Mouse (Mus musculus): ENCODE results near the gene Plekha5. TPM values are rescaled to one million over a fixed set of nuclear protein-coding genes. Genes with fewer than 3 reads are reported as not detected.
"Not testable (repeated sequence)": the region's sequence is repeated elsewhere in the genome, so short reads cannot be mapped to it uniquely, and the experiment has no call there.

Plekha5 gene
- total RNA-seq, 2 experiments from 2014 or later: 9.1 to 9.8 TPM

DNA sequence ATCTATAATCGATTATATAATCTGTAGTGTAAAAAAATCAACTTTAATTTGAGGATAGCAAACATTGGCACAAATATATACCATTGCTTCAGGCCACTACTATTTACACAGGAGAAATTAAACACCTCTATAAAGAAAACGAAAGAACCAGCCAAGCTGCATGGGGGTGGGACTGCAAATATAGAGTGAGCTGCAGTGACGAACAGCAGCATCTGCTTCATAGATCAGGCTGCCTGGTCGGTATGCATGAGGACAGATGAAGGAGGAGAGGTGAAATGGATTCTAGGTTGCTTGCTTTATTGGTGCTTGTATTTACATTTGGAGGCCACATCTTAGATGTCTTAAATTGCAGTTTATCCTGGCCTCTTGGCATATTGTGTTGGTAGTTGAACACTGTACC, 66.4 kb downstream of the Plekha5 start:
- no peak for DNase-seq

DNA sequence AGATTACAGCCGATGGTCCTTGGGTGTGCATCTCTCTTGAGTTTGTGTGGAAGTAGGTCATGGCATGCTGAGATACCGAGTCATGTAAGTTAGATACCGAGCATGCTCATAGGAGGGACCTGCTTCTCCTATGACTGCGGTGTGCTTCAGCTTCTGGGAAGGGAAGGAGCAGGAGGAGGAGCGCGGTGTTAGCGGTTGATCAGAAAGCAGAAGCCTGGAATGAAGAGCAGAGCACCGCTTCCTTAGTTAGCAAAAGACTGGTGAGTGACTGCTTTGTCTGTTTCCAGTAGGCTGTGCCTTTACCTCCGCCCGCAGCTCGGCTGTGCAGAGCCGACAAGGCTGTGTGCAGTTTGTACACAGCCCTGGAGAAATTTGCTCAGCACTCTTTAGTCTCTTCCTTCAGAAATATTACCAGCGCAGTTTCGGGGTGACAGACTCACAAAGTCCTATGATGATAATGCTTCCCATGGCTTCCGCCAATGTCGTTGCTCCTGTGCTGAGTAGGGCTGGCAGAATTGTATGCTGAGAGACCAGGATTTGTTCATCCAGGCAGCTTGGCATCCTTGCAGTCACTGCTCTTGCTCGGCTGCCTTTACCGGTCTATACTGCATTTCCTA, 67.2 kb downstream of the Plekha5 start:
- no peak for DNase-seq

DNA sequence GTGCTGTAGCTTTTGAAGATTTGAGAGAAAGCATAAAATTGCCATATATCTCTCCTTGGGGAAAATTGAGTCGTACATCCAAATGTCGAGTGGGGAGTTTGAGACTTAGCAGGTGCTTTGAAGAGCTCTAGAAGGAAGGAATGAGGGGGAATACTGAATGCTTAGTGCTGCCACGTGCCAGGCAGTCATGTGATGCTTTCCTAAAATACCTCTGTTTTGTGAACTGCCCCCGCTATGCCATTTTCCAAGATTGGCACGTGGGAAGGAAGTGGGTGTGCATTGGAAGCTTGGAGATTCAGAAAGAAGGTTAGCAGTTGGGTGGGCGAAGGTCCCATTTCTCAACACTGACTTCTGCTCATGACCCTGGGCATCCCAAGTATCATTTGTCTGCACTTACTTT, 68.2 kb downstream of the Plekha5 start:
- no peak for DNase-seq

DNA sequence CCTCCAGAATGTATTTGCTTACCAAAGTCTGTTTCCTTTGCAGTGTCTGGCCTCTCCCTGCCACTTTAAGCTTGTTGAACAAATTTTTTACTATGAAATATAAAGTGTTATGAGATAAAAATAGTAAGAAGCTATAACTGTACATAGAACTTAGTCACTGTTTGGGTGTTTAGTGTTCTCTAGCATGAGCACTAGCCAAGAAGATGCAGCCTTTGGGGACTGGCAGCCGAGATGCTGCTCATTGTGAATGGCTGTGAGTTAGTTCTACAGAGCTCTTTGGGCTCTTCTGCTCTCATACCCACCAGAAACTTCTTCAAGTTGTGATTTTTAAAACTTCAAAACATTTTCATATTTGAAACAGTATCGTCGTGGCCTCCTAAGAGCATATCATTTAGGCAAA, 74.2 kb downstream of the Plekha5 start:
- no peak for DNase-seq

DNA sequence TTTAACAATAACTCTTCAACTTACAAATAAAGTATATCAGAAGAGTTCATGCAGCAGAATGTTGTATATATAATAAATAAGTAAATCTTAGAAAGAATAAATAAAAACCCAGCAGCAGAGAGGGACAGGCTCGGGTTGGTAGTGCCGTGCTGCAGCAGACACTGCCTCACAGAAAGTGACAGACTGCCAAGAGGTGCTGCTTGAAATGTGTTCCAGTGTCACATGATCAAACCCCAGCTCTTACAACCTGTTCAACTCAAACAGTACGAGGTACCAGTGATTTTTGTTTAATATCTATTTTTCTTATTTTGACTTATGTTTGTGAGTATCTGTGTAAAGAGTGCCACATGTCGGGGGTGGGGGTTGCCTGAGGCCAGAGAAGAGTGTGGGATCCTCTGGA, 75.1 kb downstream of the Plekha5 start:
- DNase-seq: no peak

DNA sequence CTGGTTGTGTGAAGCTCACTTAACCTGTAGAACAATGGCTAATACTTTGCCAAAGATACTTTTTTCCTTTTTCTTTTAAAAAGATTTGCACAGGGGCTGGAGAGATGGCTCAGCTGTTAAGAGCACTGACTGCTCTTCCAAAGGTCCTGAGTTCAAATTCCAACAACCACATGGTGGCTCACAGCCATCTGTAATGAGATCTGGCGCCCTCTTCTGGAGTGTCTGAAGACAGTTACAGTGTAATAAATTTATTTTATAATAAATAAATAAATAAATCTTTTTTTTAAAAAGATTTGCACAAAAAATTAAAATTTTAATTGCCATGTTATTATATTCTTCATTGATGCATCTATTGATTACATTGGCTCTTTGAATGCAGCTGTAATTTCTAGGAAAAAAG, 77.0 kb downstream of the Plekha5 start:
- DNase-seq: not testable (repeated sequence)

DNA sequence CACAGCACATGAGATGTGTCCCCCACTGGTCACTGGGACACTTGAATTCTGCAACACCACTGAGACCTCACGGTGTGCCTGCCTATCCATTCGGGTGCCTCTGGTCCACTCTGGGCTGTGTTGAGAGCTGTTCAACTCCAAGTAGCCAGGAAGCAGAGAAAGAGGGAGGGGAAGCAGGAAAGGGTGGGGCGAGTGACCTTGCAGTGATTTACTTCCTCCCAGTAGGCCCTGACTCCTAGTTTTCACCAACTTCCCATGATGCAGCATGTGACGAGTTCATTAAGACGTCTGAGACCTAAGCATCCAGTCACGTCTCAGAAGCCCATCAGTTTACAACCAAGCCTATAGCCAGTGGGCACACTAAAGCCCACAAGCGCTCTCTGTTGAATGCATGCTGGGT, 78.0 kb downstream of the Plekha5 start:
- no peak for DNase-seq

DNA sequence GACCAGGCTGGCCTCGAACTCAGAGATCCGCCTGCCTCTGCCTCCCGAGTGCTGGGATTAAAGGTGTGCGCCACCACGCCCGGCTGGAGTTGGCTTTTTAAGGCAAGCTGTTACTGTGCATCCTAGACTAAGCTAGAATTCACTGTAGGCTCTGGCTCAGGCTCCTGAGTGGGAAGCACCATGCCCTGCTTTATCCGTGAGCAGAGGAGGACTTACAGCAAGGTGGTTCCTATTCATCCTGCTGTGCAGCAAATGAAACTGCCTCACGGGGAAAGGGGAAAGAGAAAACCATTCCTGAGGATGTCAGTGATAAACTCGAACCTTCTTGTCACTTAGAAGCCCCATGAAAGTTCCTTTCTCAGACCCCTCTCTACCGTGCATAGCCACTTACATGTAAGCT, 80.9 kb downstream of the Plekha5 start:
- no peak for DNase-seq

DNA sequence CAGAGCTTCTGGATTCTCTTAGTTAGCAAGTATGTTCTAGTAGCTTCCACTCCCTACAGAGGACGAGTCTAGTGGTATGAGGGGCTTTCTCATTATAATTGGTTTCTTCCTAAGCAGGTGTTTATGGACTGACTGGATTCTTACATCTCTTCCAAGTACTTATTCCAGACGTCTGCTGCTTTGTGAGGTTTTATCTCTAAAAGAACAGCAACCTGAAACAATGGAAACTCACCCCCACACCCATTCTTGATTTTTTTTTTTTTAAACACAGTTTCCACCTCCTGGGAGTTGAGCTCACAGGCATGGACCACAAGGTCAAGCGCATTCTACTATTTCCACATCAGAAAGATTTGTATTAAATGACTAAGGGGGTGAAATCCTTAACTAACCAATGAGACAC, 83.8 kb downstream of the Plekha5 start:
- DNase-seq: no peak

DNA sequence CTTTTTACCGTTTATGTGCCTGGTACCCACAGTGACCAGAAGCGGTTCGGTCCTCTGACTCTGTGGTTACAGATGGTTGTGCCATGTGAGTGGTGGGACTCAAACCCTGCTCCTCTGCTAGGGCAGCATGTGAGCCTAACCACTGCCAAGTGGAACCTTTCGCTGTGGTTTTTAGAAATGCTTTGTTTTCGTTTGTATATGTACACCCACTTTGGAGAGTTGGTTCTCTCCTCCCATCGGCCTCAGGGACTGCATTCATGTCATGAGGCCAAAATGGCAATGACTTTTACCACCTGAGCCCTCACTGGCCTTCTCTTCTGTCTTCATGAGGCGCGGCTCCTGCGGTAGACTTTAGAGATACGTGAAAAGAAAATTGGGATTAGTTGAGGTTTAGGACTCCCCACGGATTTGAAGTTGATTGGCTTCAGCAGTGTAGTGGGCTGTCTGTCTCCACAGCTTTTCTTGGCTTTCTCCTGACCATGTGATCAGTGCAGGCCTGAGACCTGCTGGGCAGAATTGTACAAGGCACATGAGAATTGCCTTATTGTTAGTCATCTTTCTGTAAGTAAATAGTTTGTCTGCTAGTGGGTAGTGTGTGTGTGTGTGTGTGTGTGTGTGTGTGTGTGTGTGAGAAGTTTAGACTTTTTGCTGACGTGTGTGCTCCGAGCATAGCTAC, 84.8 kb downstream of the Plekha5 start:
- no peak for DNase-seq

DNA sequence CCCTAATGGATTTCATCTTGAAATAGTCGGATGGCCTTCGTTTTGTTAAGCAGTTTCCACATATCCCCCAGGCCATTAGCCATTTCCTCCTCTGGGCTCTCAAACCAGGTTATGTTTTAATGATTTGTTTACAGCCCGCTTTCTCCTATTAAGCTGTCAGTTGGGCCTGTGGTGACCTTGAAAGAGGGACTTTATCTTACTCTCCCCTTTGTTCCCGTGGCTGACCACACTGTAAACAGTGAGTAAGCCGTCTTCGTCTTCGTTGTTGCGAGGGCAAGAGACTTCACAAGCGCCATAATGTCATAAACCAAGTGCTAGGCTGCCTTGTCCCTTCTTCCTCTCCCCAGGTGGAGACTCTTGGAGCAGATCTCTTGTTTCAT, 85.3 kb downstream of the Plekha5 start:
- no peak for DNase-seq

DNA sequence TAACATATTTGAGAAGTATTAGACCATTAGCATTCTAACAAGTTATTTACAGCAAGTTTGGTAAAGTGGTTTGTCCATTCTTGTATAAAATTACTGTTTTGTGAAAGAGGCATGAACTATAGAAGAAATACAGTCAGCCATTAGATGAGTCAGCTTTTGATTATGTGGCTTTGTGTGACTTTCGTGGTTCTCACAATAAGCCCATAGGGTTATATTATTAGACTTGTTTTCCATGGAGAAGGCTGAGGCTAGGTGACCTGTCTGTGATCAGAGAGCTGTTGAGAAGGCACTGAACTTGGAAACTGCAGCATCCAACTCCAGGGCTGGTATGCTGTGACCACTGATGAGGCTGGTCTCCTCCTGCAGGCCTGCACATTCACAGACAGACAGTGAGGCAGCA, 88.2 kb downstream of the Plekha5 start:
- no peak for DNase-seq

DNA sequence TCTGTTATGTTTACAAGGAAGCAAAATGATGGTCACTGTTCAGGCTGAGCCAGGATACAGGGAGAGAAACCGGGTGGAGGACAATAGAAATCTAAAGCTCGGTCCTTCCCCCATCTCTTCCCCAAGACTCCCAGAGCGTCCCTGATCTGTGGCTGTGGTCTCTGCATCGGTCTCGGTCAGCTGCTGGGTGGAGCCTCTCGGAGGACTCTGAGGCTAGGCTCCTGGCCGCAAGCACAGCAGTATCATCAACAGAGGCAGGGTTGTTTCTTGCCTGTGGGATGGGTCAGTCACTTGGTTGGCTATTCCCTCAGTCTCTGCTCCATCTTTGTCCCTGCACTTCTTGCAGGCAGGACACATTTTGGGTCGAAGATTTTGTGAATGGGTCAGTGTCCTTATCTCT, 88.6 kb downstream of the Plekha5 start:
- DNase-seq: no peak

DNA sequence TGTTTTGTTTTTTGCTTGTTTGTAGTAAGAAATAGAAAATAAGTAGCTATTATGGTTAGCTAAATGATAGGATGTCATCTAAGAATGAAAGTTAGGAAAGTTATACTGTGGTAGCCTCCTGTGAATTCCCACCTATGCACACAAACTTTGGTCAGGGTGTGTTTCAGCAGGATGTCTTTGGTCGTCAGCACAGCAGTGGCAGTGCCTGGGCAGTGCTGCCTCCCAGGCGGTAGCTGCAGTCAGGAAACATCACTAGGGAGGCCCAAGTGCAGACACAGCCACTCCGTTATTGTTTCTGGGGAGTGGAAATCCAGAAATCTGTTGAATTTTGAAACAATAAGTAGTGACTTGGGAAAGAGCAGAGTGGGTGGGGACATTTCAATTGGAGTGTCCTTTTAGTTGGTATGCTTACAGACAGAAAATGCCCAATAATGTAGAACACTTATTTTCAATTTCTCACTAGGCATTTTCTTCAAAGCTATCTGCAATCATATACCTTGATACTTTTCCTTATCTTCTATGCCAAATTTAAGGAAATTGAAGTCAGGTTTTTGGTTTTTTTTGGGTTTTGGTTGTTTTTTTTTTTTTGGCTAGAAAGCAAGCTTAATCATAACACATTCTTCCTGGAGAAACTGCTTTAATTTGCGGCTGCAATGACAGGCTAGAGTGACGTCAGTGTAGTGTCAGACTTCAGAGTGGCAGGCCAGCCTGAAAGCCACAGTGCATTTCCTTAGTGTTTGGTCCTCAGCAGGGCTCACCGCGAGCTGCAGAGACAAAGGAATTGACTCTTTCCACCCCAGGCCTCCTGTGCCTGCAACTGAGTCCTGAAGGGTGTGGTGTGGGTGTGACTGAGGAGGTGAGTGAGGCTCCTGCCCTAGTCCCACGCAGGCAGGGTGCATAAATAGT, 90.6 kb downstream of the Plekha5 start:
- DNase-seq: no peak

DNA sequence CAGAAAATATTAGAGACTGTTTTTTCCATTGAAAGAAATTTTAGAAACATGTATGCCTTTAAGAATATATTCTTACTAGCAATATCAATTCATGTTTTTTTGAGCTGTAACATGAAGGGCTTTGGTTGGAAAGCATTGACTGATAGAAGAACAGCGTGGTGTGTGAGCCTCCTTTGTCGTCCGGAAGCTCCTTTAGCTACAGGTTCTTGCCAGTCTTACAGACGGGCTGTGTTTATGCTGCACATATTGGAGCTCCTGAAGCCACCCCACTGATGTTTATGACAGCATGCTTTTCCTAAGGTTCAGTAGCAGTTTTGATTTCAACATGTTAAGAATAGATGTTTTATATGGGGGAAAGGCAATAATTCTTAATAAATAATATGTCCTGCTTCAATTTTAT, 91.7 kb downstream of the Plekha5 start:
- DNase-seq: no peak

DNA sequence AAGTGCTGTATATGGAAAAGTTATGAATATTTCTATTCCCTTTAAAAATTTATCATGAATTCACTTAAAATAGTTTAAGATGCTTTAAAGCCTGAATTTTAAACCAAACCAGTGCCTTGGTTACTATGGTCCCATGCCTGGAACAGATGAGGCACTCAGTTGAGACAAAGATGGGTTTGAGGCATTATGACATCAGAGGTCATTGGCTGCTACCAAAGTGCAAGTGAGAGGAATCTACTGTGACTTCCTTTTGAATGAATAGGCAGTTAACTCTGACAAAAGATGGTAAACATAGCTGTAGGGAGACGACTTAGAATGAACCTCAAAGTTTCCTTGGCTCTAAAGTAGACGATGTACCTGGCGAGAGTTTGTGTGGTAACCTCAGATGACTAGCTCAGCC, 92.3 kb downstream of the Plekha5 start:
- DNase-seq: no peak

DNA sequence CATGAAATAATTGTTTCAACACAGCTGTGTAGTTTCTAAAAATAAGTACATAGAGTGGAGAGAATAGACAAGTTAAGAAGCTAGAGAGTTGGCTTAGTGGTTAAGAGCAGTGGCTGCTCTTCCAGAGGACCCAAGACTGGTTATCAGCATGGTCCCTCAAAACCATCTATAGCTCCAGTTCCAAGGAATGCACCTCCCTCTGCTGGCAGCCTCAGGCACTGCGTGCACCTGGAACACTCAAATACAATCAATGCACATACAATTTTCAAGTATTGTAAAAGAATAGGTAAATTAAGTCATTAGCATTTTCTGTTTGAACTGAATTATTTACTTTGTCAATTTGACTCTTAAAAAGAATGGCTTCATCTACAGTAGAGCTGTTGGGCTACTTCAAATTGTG, 93.3 kb downstream of the Plekha5 start:
- no peak for DNase-seq

DNA sequence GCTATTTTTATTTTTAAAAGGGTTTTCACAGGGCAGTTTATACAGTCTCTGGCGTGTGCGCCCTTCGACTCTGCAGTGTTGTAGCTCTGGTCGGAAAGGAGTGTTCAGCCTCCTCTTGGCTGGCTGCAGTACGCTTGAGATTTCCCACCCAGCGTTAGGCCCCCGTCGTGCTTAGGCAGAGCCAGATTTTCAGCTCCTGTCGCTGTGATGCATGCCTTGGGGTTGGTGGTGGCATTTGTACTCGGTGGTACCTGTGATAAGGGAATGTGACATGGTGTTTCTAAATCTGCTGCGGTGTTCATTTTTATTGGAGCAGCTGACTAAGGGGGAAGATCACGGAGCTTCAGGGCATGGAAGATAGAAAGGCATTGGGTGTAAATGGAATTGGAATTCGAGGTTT, 95.2 kb downstream of the Plekha5 start:
- no peak for DNase-seq

DNA sequence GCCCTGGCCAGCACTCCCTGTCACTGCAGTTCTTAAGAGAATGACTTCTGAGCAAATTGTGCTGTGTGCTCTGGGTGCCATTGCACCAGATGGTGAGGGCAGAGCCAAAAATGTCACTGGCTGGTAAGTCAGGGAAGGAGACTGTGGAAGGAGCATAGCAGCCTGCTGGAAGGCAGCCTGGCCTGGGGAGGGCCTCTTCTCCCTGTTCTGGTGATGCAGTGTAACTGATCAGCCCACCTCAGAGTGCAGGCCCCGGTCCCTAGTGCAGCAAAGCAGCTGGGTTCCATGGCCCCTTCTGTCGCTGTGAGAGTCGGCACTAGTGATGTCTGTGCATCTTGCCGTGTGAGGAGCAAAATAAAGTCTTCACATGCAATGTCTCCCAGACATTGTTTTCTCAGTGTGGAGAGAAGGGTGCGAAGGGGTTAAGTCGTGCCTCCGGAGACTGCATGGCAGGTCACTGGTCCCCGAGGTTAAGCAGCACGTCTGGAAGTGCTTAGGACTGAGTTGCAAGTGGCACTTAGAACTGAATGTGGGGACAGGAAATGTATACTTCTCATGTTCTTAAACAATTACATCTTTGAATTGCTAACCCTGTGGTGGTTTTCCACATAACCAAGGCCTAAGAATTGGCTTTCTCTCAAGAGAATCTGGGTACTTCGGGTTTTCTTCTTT, 95.8 kb downstream of the Plekha5 start:
- no peak for DNase-seq

DNA sequence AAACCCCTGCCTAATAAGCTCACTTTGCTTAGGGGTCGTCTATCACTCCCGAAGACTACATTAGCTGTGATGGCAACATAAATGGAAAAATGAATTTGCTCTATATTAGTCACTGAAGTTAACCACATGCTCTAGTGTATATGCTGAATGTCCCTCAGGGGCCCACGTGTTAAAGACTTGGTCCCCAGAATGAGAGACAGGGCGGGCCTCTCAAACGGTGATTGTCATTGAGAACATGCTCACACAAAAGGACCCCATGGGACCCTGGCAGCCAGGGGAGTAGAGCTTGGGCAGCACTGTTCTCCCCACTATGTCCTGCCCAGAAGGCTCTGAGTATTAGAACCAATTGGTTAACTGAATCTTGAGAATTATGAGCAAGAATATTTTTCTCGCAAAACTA, 97.1 kb downstream of the Plekha5 start:
- DNase-seq: no peak

DNA sequence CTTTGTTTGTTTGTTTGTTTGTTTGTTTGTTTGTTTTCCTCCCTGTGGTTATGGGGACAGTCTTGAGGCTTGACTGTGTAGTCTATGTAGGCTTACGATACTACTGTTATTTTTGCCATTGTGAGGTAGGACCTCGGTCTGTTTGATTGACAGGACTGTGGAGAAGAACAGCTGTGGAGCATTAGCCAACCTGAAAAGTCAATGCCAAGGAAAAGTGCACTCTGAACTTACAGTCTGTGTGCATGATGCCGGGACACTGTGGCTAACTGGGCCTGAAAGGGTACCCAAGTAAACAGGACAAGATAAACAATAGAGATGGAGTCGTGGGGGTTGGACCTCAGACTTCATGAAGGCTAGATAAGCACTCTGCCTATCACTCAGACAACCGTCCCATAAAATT, 98.0 kb downstream of the Plekha5 start:
- DNase-seq: no peak

DNA sequence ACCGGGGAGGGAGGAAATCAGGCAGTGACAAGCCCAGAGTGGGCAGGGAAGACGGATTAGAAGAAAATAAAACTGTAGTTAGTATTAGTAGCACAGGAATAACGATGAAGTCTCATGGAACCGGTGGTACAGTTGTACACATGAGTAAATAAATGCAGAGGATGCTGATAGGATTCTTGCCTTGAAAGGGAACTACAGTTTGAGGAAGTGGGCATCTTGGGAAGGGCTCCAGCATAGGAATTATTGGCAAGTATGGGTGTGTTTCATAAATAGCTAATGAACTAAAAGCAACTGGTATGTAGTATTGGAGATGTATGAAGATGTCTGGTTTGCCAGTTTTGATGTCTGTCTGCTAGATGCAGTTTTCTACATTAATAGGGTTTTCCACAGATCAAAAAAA, 99.7 kb downstream of the Plekha5 start:
- no peak for DNase-seq

DNA sequence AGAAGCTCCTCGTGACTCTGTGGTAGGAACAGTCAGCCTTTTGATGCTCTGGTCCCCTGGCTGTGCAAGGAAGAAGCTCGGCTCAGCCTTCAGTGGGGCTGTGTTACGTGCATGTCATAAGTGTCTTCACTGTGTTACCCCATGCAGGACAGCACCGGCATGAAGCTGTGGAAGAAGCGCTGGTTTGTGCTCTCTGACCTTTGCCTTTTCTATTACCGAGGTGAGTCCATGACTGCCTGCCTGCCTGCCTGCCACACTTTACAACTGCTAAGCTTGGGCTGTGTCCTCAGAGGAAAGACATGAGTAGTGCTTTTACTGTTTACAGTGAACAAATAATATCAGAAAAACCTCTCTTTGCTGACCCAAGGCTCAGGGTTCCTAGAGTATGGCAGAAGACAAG, 104.6 kb downstream of the Plekha5 start:
- DNase-seq: no peak
